Mouse (Mus musculus): ENCODE results near the gene Hs3st3b1.

Hs3st3b1 gene

DNA sequence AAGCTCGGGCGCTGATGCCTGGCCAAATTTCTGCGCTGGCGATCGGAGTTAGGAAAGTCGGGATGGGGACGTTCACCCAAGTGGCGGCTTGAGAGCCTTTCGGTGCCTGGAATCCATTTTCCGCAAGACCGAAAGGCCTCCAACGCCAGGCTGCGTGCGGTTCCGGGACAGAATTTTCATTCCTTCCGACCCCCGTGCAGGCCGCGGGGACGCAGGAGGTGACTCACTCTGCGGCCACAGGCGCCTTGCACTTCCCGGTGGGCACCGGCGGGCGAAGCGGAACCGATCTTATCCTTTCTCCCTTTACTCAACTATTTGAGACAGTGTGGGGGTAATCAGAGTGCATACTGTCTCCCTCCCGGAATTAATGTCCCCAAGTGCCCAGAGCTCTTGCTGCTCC lies 1.3 kb upstream of the Hs3st3b1 start:
- DNase-seq, result peak; percentile 56 to 60

DNA sequence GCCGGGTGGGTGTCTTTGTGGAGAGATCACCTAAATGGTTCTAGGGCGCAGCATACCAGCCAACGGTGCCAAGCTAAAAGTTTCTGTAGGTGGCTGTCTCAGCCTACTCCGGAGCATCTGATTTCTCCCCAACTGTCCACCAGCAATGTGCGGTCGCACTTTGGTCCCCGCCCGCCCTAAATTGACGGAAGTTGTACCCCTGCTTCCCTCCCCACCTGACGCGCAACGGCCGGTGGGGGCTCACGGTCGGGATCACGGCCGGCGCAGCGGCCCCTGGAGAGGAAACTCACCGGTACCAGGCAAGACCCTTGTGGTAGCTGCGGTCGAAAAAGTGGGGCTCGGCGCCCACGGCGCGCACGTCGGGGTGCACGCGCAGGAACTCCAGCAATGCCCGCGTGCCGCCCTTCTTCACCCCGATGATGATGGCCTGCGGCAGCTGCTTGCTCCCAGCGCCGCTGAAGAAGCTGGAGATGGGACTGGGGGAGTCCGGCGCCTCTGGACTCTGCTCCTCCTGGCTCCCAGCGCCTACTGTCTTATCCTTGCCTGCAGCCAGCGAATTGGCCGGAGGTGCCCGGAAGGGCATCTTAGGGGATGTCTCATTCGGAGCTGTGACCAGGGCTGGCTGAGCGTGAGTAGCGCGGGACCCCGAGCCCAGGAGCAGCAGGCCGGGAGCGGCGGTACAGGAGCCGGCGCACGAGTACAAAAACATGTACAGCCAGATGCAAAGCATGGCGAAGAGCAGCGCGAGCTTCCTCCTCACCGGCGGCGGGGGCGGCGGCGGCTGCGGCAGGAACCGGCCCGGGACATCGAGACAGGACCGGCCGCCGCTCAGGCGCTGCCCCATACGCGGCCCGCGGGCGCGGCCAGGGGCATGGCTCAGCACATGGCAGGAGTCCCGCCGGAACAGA lies 792 bp downstream of the Hs3st3b1 start:
- peak; percentile 50 to 67 for DNase-seq

- DNase-seq, result peak; percentile 88 to 92
These were observed 1.6 kb downstream of the Hs3st3b1 start for GRCm38 (mm10) chr11:63920531-63920930.

GRCm38 (mm10) chr11:63919211-63920098 lies 2.6 kb downstream of the Hs3st3b1 start:
- peak; percentile 56 to 66 for DNase-seq

DNA sequence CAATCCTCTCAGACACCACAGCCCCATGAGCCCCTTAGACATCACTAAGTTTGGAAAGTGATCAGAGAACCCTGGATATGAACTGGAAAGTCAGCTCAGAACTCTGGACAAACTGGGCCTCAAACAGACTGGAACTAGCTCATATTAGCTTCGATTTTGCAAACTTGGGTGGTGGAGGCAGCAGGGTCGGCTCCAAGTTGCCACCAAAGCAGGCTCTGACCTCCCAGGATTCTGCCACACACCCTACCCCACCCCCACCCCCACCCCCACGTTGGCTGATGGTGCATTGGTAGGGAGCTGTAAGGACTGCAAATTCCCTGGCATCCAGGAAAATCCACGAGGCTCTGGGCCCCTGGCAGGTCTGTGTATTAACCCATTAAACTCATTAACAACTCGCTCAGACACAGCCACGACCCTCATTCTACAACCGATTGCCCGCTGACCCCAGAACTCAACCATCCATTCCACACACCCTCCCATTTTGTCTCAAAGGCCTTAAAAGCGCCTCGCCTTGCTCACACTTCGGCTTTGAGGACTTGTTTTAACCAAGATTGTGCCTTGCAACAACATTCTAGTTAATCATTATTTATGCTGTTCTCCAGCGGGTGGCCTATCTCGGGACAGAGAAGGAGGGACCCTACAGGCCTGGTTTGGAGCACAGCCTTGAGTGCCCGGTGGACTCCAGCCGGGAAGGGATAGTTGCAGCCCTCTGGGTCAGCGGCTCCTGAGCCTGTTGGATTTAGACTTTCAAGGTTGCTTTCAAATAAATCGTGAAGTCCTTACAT lies 3.6 kb downstream of the Hs3st3b1 start:
- DNase-seq, result peak; percentile 61 to 75

- no peak for DNase-seq
These were observed 4.5 kb downstream of the Hs3st3b1 start for GRCm38 (mm10) chr11:63917561-63917960.

DNA sequence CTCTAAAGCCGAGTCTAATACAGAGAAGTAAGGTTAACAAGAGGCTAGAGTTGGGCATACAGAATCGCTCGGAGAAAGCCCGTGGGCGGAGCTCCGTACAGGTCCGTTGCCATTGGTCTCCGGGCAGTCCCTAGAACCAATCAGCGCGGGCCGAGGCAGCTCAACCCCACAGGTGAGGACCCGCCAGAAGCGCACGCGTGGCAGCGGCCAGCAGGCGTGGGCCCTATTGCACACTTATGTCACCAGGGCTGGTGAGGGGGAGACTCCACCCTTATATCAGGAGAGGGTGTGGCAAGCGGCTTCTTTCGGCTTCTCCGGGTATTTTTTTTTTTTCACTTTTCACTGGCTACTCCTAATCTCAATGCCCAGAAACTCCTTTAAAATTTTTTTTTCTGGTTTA lies 7.7 kb downstream of the Hs3st3b1 start:
- DNase-seq, result peak; percentile 82 to 90

GRCm38 (mm10) chr11:63913936-63914335 lies 8.2 kb downstream of the Hs3st3b1 start:
- no peak for DNase-seq

GRCm38 (mm10) chr11:63911001-63911400 lies 11.1 kb downstream of the Hs3st3b1 start:
- DNase-seq, result no peak

DNA sequence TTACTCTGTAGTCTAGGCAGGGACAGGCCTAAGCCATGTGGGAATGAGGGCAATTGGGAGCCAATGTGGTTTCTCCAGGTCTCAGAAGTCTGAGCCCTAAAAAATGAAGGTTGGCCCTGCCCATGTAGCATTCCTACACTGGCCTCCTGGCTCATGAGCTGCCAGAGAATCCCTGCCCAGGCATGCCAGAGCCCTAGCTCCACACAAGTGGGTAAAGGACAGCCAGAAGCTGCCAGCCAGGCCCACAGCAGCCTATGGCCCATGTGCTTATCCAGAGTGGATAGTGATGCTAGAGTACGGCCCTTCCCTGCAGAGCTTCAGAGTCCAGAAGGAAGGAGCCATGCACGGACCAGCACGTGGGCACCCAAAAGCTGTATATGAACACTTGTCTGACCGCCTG lies 12.1 kb downstream of the Hs3st3b1 start:
- no peak for DNase-seq

GRCm38 (mm10) chr11:63908500-63908899 lies 13.6 kb downstream of the Hs3st3b1 start:
- no peak for DNase-seq

- DNase-seq, result no peak
These were observed 15.3 kb downstream of the Hs3st3b1 start for GRCm38 (mm10) chr11:63906552-63907353.

DNA sequence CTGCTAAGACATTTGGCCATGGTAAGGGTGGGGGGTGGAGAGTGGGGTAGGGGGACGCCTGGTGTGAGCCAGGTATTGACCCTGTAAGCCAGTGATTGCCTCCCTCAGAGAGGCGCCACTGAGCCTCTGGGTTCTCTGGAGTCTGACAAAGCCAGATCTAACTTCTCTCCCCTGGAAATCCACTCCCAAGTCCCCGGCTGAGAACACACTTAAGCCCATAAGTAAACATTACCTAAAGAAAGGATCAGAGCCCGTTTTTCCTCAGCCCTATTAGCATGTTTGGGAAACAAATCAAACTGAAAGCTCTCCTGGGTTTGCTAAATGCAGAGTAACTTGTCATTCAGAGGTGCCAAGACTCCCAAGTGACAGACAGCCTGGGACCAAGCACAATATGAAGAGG lies 17.3 kb downstream of the Hs3st3b1 start:
- DNase-seq, result no peak

GRCm38 (mm10) chr11:63898509-63899168 lies 23.5 kb downstream of the Hs3st3b1 start:
- DNase-seq, result no peak

- DNase-seq, result no peak
These were observed 24.1 kb downstream of the Hs3st3b1 start for GRCm38 (mm10) chr11:63897856-63898508.

GRCm38 (mm10) chr11:63897011-63897410 lies 25.1 kb downstream of the Hs3st3b1 start:
- no peak for DNase-seq

DNA sequence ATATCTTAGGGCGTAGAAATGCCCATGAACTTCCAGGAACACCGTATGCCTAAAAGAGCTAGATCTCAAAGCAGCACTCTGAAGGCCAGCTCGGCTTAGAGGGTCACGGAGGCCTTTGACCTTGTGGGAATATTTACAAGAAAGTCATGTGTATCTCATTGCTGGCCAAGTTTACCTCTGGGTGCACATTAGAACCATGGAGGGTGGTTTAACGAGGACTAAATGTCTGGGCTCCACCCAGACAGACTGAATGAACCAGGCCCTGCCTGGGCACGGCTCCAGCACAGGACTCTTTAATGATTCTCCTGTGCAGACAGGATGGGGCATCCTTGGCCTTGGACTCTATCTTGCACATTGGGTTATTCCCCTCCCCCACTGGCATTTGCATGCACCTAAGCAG lies 27.9 kb downstream of the Hs3st3b1 start:
- DNase-seq, result peak; percentile 44 to 60

GRCm38 (mm10) chr11:63893557-63893956 lies 28.5 kb downstream of the Hs3st3b1 start:
- no peak for DNase-seq

DNA sequence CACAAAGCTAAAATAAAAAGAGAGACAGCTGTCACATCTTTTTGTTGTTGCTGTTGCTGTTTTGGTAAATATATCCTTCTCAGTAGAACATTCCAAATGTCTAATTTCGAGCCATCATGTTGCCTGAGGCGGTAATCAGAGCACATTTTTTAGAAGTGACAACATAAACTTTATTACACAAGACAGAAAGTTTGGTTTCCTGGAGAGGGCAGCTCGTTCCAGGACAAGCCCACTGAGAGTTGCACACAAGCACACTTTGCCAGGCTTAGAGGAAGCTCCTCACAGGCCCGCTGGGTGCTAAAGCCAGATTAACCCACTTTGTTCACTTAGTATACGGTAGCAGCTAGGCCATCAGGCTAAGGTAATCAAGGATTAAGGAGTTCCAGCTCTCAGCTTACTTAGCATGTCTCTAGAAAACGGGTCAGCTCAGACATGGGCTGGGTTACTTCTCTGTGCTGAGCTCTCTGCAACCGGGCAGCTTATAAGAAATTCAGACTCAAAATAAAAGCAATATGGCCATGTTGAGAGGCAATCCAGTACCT lies 30.5 kb downstream of the Hs3st3b1 start:
- DNase-seq, result no peak

GRCm38 (mm10) chr11:63883385-63883784 lies 38.7 kb downstream of the Hs3st3b1 start:
- no peak for DNase-seq

All from kidney, postnatal 4 days (tissue).